Mouse (Mus musculus) adrenal gland, postnatal 25 days (tissue): Measurements from ENCODE around the gene Pot1a. TPM values are rescaled to one million over a fixed set of nuclear protein-coding genes. Genes with fewer than 3 reads are reported as not detected.

ENCODE experiments used
- DNase-seq: peaks from one replicate; pipeline ENCODE4 v3.0.0; 2021; ENCODE audit warnings: mixed read lengths
- long read RNA-seq: library from polyadenylated mRNA; stranded (forward); transcript quantifications from one replicate; pipeline ENCODE4 v2.0.0, GENCODE M21; 2021
- total RNA-seq: library from RNA; stranded (reverse); gene quantifications from 2 replicates; pipeline ENCODE4 v1.2.3, GENCODE M21; 2021

The Pot1a gene
- total RNA-seq = 15.1 and 16.3 TPM in 2 replicates
- long read RNA-seq, partial matches to known transcripts = 2 of 5 reads
- long read RNA-seq, other reads (novel, unspliced or antisense) = 0 of 5 reads

DNA sequence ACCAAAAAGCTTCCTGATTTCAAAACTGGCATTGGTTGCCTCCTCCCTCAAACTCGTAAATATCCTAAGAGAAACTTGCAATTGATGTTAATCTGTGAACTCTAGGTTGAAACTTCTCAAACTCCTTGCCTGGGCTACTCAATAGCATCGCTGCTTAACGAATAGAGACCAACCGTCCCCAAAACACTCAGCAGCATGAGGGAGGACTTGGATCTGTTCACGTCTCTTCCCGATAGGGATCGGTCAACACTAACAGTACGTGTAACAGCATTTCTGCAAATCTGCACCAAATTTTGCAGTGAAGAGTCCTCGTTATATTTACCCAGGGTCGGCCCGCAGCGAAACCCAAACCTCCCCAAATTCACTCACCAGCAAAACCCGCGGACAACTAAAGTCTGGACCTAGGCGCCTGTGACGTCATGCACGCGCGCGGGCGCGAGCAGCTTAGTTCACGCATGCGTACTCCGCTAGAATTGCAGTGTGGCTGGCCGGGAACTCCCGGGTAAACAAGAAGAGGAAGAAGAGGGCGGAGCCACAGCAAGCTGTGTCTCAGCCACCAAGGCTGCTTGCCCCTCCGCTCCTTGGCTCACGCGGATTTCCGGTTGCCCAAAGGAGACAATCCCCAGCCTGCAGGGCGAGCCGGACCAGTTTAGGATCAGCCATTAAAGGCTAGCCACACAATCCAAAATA is at the start of gene Pot1a:
Pot1a (minus strand) TSS at position 441 of the 690 bp plus-strand sequence.
- DNase-seq = peak; percentile 95

DNA sequence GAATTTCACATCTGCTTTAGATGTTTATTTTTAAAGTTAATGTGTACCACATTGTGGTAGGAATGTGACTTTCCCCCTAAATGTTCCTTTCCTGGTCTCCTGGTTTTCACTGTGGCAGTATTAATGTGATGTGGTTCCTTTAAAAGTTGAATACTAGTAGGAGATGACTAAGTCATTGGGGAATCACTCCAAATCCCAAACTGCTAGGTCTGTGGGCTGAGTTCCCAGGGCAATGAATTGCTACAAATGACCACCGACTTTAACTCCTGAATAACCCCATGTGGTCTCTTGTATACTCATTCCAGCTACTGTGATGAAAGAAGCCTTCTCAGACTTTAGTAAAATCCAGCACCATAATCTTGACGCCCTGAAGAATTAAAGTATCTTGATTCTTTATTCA is 27.2 kb upstream of the Pot1a start:
- DNase-seq = no peak

DNA sequence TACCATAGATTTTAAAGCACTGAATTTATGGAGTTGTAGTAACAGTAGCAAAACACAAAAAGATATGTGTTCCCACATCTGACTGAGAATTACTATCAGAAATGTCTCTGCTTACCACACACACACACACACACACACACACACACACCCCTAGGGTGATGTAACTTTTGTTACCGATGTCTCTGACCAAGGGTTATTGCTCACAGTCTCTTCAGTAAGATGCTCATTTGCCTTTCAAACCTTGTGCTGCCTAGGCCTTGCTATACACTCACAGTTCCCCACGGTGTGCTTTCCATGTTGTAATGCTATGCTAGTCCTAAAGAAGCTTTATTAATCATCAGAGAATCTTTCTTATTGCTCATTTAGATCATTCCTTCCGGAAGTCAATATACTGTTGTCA is 3.0 kb downstream of the Pot1a start:
- DNase-seq = no peak

DNA sequence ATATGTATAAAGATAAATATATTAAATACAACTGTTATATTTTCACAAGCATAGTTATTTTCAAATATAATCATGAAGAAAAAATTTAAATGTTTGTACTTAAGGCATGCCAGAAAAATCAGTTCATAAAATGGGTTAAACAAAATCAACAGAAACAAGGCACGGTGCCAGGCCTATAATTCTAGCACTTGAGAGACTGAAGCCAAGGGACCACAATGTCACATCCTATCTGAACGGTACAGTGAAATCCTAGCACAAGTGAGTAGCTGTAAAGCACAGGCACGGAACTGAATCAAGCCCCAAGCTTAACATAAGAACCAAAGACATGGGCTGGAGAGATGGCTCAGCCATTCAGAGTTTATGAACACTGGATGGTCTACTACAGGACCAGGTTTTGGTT is 6.8 kb downstream of the Pot1a start:
- no peak for DNase-seq

DNA sequence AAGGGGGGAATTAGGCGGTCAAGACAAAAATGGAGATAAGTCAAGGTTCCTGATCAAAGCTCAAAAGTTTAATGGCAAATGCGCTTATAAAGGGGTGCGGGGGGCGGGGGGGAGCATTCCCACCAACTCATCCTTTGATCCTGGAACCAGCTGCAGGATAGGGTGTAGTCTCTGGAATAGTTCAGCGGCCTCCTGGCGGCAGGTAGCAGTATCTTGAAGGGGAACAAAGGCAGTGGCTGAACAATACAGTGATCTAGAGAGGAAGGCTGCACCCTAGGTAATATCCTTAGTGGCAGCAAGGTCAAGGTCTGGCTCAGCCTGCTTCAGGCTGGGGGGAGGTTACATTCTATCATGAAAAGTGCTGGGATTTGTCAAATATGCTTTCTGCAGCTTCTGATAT is 7.8 kb downstream of the Pot1a start:
- DNase-seq = no peak

DNA sequence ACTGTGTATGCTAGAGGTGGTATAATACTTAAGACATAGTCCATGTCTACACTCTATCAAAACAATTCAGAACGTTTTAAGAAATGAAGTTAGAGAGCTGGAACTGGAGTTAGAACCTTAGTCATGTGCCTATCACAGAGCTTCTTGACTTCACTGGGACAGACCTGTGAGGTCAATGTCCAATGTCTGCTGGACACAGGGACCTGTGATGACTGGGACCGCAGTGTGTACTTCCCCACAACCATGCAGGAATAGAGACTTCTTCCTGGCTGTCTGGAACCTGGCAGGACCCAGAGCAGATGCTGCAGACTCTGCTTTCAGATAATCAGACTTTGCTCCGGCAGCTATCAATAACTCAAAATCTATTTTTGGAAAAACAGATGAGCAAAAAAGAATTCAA is 40.8 kb downstream of the Pot1a start:
- DNase-seq = no peak

DNA sequence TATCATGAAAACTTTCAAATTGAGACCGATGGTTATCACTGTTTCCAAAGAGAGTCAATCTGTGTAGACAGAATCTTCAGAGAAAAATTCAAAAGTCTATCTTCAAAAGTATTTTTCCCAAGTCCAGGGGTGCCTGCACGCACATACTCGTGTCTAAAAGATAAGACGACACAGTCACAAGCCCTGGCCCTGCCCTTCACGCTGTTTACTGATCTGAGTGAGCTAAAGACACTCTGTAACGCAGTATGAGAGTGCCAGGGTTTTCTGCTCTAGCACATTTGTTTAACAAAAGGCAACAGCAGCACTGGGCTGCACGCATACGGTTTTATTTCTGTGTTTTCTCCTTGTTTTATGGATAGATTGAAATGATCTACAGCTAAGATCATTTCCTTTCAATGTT is 41.5 kb downstream of the Pot1a start:
- DNase-seq = no peak

- DNase-seq = no peak
Observed at GRCm38 (mm10) chr6:25767073-25767472, 42.0 kb downstream of the Pot1a start.

- DNase-seq = no peak
Observed at GRCm38 (mm10) chr6:25766283-25766682, 42.8 kb downstream of the Pot1a start.

- DNase-seq = no peak
Observed at GRCm38 (mm10) chr6:25752651-25753050, 56.4 kb downstream of the Pot1a start.

GRCm38 (mm10) chr6:25736533-25736932 is 72.5 kb downstream of the Pot1a start:
- DNase-seq = no peak

GRCm38 (mm10) chr6:25726560-25726959 is 82.5 kb downstream of the Pot1a start:
- no peak for DNase-seq

DNA sequence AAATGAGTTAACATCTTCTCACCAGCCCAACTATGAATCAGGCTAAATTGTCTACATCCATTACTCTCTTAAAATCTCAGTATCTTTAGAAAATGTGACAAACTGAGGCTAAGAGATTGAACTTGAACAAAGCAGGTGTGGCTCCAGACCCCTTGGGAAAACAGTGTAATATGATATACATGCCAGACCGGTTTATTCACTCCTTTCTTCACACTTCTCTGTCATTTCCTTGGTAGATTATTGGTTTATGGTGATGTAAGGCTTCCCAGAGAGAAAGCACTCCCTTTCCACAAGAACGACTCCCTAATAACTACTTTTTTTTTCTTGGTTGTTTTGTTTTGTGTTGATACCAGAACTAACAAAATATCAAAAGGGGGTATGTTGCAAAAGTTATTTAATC is 98.4 kb downstream of the Pot1a start:
- DNase-seq = no peak

DNA sequence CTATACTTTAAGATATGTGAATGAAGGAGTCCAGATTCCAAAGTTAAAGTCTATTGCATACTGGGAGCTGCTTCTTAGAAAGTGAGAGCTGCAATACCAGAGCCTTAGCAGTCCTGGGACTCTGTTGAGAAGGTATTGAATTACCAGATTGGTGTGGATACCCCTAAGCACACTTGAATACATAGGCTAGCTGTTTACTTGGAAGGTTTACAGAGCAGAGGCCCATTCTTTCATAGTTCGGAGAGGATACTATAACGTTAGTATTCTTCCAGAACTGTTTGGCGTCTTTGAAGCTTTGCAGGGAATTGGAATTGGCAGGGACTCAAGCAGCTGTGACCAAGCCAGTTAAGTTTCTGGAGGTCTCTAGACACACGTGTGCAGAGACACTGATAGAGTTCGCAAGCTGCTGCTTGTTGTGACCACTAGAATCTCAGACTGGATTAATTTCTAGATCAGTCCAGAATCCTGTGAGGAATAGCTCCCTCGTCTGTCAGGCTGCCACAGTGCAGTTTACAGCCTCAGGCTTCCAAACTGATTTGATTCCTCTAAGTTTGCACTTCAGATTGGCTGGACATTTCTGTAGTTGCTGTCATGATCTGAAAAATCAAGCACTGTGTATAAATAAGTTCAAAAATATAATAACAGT is 99.7 kb downstream of the Pot1a start:
- peak; percentile 29 for DNase-seq

GRCm38 (mm10) chr6:25699956-25700355 is 109.1 kb downstream of the Pot1a start:
- no peak for DNase-seq

Other genes with a start within 250 kb of the Pot1a start
- 0.24 and 0.46 TPM in 2 replicates for gene Gpr37, start 118.5 kb downstream of the Pot1a start, total RNA-seq